Mouse (Mus musculus) left cerebral cortex, postnatal 25 days (tissue): Measurements from ENCODE around the gene Bmper. TPM values are rescaled to one million over a fixed set of nuclear protein-coding genes. Genes with fewer than 3 reads are reported as not detected.

Experiments
- DNase-seq, 2 experiments: peaks; one replicate each; pipeline ENCODE4 v3.0.0; 2022; ENCODE audit warnings: low spot score in 2 of 2, mixed read lengths in 1 of 2
- intact Hi-C: fragments of 180-260 bp; cut with DNase I; formaldehyde crosslinking; loops from one replicate; pipeline ENCODE4 v1.15.1; 2025
- total RNA-seq, 2 experiments: library from RNA; stranded (reverse); gene quantifications; 2 replicates each; pipeline ENCODE4 v1.2.3; 2021

Bmper gene
- total RNA-seq, 2 experiments from 2014 or later = 7.3 to 9.8 TPM

GRCm38 (mm10) chr9:23397876-23398275 is 175.0 kb downstream of the Bmper start:
- intact Hi-C loops = no loop called here
- DNase-seq = no peak

- no peak for DNase-seq
- intact Hi-C loops = no loop called here
Observed at GRCm38 (mm10) chr9:23399638-23400284, 176.9 kb downstream of the Bmper start.

- intact Hi-C loops = no loop called here
- no peak for DNase-seq
Observed at GRCm38 (mm10) chr9:23407416-23407815, 184.5 kb downstream of the Bmper start.

- intact Hi-C loops = no loop called here
- no peak for DNase-seq
Observed at GRCm38 (mm10) chr9:23407935-23408781, 185.3 kb downstream of the Bmper start.

- intact Hi-C loops = no loop called here
- no peak for DNase-seq
Observed at GRCm38 (mm10) chr9:23410567-23410966, 187.7 kb downstream of the Bmper start.

GRCm38 (mm10) chr9:23412956-23413355 is 190.1 kb downstream of the Bmper start:
- peak in 1 of 2 experiments; percentile 13 for DNase-seq
- intact Hi-C loops = no loop called here

- intact Hi-C loops = no loop called here
- DNase-seq = no peak
Observed at GRCm38 (mm10) chr9:23419107-23419506, 196.2 kb downstream of the Bmper start.

GRCm38 (mm10) chr9:23423748-23424147 is 200.9 kb downstream of the Bmper start:
- intact Hi-C loops = no loop called here
- no peak for DNase-seq

GRCm38 (mm10) chr9:23432631-23433030 is 209.8 kb downstream of the Bmper start:
- intact Hi-C loops = no loop called here
- DNase-seq = no peak

GRCm38 (mm10) chr9:23433238-23433637 is 210.4 kb downstream of the Bmper start:
- DNase-seq = peak in 1 of 2 experiments; percentile 33
- intact Hi-C loops = no loop called here

GRCm38 (mm10) chr9:23436751-23437150 is 213.9 kb downstream of the Bmper start:
- intact Hi-C loops = no loop called here

GRCm38 (mm10) chr9:23438662-23439061 is 215.8 kb downstream of the Bmper start:
- no peak for DNase-seq

More at GRCm38 (mm10) chr9:23436751-23437150, 213.9 kb downstream of the Bmper start:
- DNase-seq = peak in 1 of 2 experiments; percentile 45

GRCm38 (mm10) chr9:23442168-23442567 is 219.3 kb downstream of the Bmper start:
- intact Hi-C loops = no loop called here
- DNase-seq = peak in 1 of 2 experiments; percentile 24

More at GRCm38 (mm10) chr9:23438662-23439061, 215.8 kb downstream of the Bmper start:
- intact Hi-C loops = no loop called here

- intact Hi-C loops = no loop called here
Observed at GRCm38 (mm10) chr9:23444975-23445374, 222.1 kb downstream of the Bmper start.

GRCm38 (mm10) chr9:23447271-23447961 is 224.5 kb downstream of the Bmper start:
- DNase-seq = no peak
- intact Hi-C loops = no loop called here

More at GRCm38 (mm10) chr9:23444975-23445374, 222.1 kb downstream of the Bmper start:
- DNase-seq = no peak

GRCm38 (mm10) chr9:23453309-23453708 is 230.4 kb downstream of the Bmper start:
- intact Hi-C loops = no loop called here
- DNase-seq = no peak

- intact Hi-C loops = no loop called here
- no peak for DNase-seq
Observed at GRCm38 (mm10) chr9:23457186-23457585, 234.3 kb downstream of the Bmper start.

- intact Hi-C loops = loop anchor here (10.0 kb wide), 3 partner anchors 494 to 1044 kb away; partner anchors contain the start of gene Dpy19l1
- DNase-seq = no peak
Observed at GRCm38 (mm10) chr9:23460721-23461120, 237.8 kb downstream of the Bmper start.

GRCm38 (mm10) chr9:23462949-23463608 is 240.2 kb downstream of the Bmper start:
- peak; percentile 54 to 83 for DNase-seq
- intact Hi-C loops = loop anchor here (2.0 to 10.0 kb wide), 4 partner anchors 118 to 1042 kb away; partner anchors contain the start of gene Dpy19l1
